Mouse (Mus musculus) intestine, embryonic 15.5 days (tissue): ENCODE measurements around the gene Fam84b. TPM values are rescaled to one million over a fixed set of nuclear protein-coding genes. Genes with fewer than 3 reads are reported as not detected.

Experiments
- ATAC-seq: fragments of 200-750 bp; cut with Nextera tagmentation; 2 replicates; pipeline ENCODE4 v1.8.0; 2017; ENCODE audit warnings: moderate TSS enrichment, moderate library complexity
- H3K27ac ChIP-seq: fragments of 300-500 bp; sonication (generic); 2 replicates; pipeline ENCODE4 v1.5.1; 2015; ENCODE audit warnings: mild to moderate bottlenecking, inconsistent platforms
- H3K27me3 ChIP-seq: fragments of 300-500 bp; sonication (generic); replicated peaks from 2 replicates; pipeline ENCODE4 v1.6.1; 2015; ENCODE audit warnings: inconsistent platforms
- H3K36me3 ChIP-seq: fragments of 300-500 bp; sonication (generic); 2 replicates; pipeline ENCODE4 v1.6.1; 2015; ENCODE audit warnings: inconsistent platforms
- H3K4me1 ChIP-seq: fragments of 300-500 bp; sonication (generic); replicated peaks from 2 replicates; pipeline ENCODE4 v1.6.1; 2015; ENCODE audit warnings: inconsistent platforms
- H3K4me2 ChIP-seq: fragments of 300-500 bp; sonication (generic); replicated peaks from 2 replicates; pipeline ENCODE4 v1.6.1; 2015; ENCODE audit warnings: mild to moderate bottlenecking, inconsistent platforms
- H3K4me3 ChIP-seq: fragments of 300-500 bp; sonication (generic); replicated peaks from 2 replicates; pipeline ENCODE4 v1.5.1; 2015; ENCODE audit warnings: inconsistent platforms
- H3K9ac ChIP-seq: fragments of 300-500 bp; sonication (generic); 2 replicates; pipeline ENCODE4 v1.6.1; 2015; ENCODE audit warnings: inconsistent platforms
- H3K9me3 ChIP-seq: fragments of 300-500 bp; sonication (generic); 2 replicates; pipeline ENCODE4 v1.6.1; 2016; ENCODE audit warnings: inconsistent platforms
- WGBS: fragments of 180-500 bp; shearing (Covaris S2); methylation state at CpG from one replicate; pipeline ENCODE4 v1.1.7; 2015; 5-methylcytosine and 5-hydroxymethylcytosine counted together
- polyA plus RNA-seq: library from polyadenylated mRNA; unstranded; fragments of >200 nt; fragmentation: Nextera tagmentation; extraction: Ambion mirVana; gene quantifications from 2 replicates; pipeline ENCODE4 v1.2.1, GENCODE M21; 2015

Gene Fam84b
- polyA plus RNA-seq, result 39.5 and 41.0 TPM in 2 replicates

DNA sequence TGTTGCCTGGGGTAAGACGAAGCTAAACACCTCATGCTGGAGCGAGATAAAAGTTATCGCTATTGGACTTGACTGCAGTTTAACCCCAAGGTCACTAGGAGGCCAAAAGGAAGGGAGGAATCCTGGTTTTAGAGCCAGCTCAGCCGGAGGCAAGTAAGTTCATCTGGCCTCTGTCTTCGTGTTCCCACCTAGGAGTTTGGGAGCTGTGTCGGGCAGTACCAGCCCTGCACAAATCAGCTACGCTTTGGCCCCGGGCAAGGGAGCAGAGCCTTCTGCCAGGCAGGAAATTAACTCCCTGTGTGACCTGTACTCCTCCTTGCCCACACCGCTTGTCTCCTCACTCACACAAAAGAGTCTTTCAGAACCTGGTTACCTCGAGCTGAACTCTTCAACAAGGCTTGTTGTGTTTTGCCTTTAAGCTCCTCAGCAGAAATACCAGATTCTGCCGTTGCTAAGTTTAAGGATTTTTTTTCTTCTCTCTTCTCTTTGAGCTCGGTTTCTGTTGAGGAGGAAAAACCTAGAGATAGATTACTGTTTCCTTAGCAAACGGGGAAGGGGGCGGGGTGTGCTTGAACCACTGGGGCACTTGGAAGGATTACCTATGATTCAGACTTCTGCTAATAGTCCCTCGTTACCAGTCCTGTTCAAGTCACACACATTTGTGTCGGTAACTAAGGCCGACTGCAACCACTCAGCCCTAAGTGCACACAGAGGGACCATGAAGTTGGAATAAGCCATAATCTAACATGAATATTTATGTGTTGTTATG, at the start of gene Fam84b:
TSS of gene Fam84b (minus strand) at position 548 of the 769 bp plus-strand sequence.
- no peak within 1 kb of the TSS for H3K27ac ChIP-seq
- peaks cover 5% of the 10 kb centered on the region; the same call in 1 of the 2 replicates for H3K4me1 ChIP-seq
- peak; percentile 79 for ATAC-seq
- peak within 1 kb of the TSS; percentile 37 for H3K4me2 ChIP-seq
- 20% methylated on average over 17 of the region's 17 CpGs for WGBS
- H3K9ac ChIP-seq, result no peak within 1 kb of the TSS
- no peaks in the 10 kb centered on the region for H3K9me3 ChIP-seq
- H3K36me3 ChIP-seq, result no peaks in the 10 kb centered on the region
- no peaks in the 10 kb centered on the region for H3K27me3 ChIP-seq
- no peak within 1 kb of the TSS for H3K4me3 ChIP-seq

DNA sequence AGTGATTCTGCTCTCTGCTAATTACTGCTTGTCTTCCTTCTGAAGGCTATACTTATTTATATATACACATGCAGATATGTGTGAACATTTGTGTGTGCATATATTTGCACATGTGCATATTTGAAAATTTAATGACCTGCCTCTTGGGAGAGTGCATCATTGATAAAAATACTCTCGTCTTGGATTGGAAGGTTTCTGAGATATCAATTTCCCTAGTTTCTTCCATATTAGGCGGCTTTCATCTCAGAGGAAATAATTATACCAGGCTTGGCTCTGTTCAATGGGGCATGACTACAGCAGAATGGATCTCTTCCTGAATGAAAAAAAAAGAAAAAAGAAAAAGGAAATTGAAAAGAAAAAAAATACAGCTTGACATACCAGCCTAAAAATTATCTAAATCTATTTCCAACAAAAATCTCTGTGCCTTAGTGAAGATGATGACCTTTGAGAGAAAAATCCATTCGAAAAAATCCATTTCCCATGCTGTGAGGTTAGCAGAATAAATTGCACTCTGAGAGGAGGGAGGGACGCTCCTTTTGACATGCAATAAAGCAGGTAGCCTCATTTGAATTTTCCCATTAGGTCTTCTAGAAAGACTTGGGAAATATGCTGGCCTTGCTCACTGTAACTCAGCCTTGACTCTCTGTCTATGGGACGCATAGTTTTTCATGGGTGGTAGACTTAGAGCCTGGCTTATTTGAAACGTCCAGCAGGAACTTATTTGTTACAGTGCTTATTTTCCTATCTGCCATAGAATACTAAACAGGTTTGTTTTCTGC, 44.8 kb upstream of the Fam84b start:
- Histone ChIP-seq H3K9ac (no peak overlapping the region), H3K27me3 (no peaks in the 10 kb centered on the region), H3K9me3 (no peaks in the 10 kb centered on the region), H3K36me3 (no peaks in the 10 kb centered on the region), H3K4me2 (no peak overlapping the region), H3K4me3 (no peak overlapping the region), H3K4me1 (no peaks in the 10 kb centered on the region), H3K27ac (no peak overlapping the region)
- 66% methylated on average over 6 of the region's 6 CpGs for WGBS
- ATAC-seq, result no peak

DNA sequence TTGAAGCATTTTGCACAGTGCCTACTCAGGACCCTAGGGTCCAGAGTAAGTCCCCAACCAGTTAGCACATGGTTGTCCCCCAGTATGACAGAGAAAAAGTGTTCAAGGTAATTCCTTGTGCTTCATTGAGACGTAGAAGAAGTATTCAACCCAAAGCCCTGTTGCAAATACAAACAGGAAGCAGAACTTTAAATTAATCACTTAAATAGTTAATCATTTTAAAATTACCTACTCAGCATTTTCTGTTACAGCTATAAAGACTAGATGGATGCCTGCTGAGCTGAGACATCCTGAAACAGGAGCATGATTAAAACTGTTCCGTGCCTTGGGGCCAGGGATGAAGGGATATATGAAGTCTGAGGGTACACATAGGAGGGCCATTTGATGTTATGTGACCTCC, 42.5 kb upstream of the Fam84b start:
- H3K36me3 ChIP-seq, result no peaks in the 10 kb centered on the region
- WGBS, result 83% methylated on average over 2 of the region's 2 CpGs
- ATAC-seq, result no peak

DNA sequence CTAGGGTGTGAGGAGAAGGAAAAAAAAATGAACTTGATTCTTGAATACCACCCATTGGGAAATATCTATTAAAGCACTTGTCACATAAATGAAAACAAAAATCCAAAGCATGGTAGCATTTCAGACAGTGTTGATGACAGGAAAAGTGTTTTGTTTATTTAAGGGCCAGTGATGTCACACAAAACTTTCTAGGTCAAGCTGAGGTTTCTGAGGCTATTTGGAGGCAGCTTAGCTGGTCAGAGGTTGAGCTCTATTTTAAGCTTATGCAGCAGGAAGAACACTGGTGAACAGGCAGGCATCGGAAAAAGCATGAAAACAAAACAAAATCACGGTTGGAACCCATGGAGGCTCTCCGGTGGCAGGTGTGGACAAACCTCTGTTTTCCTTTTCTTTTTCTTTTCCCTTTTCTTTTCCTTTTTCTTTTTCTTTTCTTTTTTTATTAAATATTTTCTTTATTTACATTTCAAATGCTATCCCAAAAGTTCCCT, 39.4 kb upstream of the Fam84b start:
- H3K4me1 ChIP-seq, result no peaks in the 10 kb centered on the region
- H3K4me3 ChIP-seq, result no peak overlapping the region
- no peak overlapping the region for H3K9ac ChIP-seq
- 48% methylated on average over 3 of the region's 3 CpGs for WGBS
- no peaks in the 10 kb centered on the region for H3K9me3 ChIP-seq
- no peak overlapping the region for H3K27ac ChIP-seq
- H3K27me3 ChIP-seq, result no peaks in the 10 kb centered on the region
- no peak for ATAC-seq
- no peak overlapping the region for H3K4me2 ChIP-seq
- no peaks in the 10 kb centered on the region for H3K36me3 ChIP-seq

More for the DNA sequence above, 42.5 kb upstream of the Fam84b start:
- Histone ChIP-seq H3K4me2 (no peak overlapping the region), H3K9me3 (no peaks in the 10 kb centered on the region), H3K4me1 (no peaks in the 10 kb centered on the region), H3K4me3 (no peak overlapping the region), H3K27me3 (no peaks in the 10 kb centered on the region), H3K9ac (no peak overlapping the region), H3K27ac (no peak overlapping the region)

GRCm38 (mm10) chr15:60888724-60889123, 35.1 kb upstream of the Fam84b start:
- Histone ChIP-seq H3K9ac (no peak overlapping the region), H3K27ac (no peak overlapping the region), H3K4me1 (no peaks in the 10 kb centered on the region), H3K4me2 (no peak overlapping the region), H3K27me3 (no peaks in the 10 kb centered on the region), H3K9me3 (no peaks in the 10 kb centered on the region), H3K4me3 (no peak overlapping the region), H3K36me3 (no peaks in the 10 kb centered on the region)
- peak; percentile 70; the same call in 1 of the 2 replicates for ATAC-seq
- 67% methylated on average over 2 of the region's 2 CpGs for WGBS

GRCm38 (mm10) chr15:60875721-60876120, 22.1 kb upstream of the Fam84b start:
- Histone ChIP-seq H3K36me3 (no peaks in the 10 kb centered on the region), H3K4me3 (no peak overlapping the region), H3K27ac (no peak overlapping the region), H3K9ac (no peak overlapping the region), H3K4me2 (no peak overlapping the region), H3K4me1 (no peaks in the 10 kb centered on the region), H3K9me3 (no peaks in the 10 kb centered on the region), H3K27me3 (no peaks in the 10 kb centered on the region)
- 83% methylated on average over 6 of the region's 6 CpGs for WGBS
- ATAC-seq, result no peak

DNA sequence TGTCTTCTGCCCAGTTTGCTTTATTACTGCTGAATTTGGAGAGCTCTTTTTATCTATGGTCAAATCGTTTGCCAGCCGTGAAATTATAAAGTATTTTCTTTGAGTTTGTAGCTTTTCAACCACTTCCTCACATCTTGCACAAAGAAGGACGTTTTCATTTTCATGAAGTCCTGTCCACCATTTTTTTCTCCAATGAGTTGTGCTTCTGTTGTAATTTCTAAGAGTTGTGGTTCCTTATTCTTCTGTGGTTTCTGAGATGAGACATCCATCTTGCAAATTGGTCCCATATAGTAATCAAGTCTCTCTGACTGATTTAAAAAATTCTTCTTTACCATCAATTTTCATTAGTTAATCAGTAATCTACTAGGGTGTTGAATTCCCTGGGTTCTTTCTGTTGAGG, 8.8 kb upstream of the Fam84b start:
- Histone ChIP-seq H3K4me1 (no peaks in the 10 kb centered on the region), H3K9ac (no peak overlapping the region), H3K4me2 (no peak overlapping the region), H3K27ac (no peak overlapping the region), H3K27me3 (no peaks in the 10 kb centered on the region), H3K9me3 (no peaks in the 10 kb centered on the region), H3K4me3 (no peak overlapping the region), H3K36me3 (no peaks in the 10 kb centered on the region)
- 85% methylated on average over 3 of the region's 3 CpGs for WGBS
- ATAC-seq, result no peak

GRCm38 (mm10) chr15:60855112-60855511, 1.5 kb upstream of the Fam84b start:
- ATAC-seq, result no peak
- Histone ChIP-seq H3K9ac (no peak overlapping the region), H3K9me3 (no peaks in the 10 kb centered on the region), H3K27me3 (no peaks in the 10 kb centered on the region), H3K27ac (no peak overlapping the region), H3K4me1 (peaks cover 5% of the 10 kb centered on the region; the same call in 1 of the 2 replicates), H3K36me3 (no peaks in the 10 kb centered on the region), H3K4me2 (no peak overlapping the region), H3K4me3 (no peak overlapping the region)
- 68% methylated on average over 1 of the region's 1 CpGs for WGBS

DNA sequence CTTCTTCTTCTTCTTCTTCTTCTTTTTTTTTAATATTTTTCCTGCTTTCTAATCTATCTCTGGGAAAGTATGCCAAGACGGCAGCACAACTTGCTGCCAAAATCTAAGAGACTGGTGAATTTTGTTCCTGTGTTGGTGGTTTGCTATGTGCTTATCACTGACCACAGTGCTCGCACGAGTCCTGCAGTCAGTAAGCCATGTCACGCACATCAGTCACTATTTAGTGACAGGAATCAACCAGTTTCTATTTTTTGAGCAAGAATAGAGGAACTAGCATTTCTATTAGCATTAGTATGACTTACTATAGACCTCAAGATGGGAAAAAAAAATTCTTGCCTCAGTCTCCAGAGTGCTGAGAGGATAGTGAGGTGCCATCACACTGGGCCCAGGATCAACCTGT, 573 bp upstream of the Fam84b start:
- peaks cover 5% of the 10 kb centered on the region; the same call in 1 of the 2 replicates for H3K4me1 ChIP-seq
- no peak overlapping the region for H3K27ac ChIP-seq
- H3K9ac ChIP-seq, result no peak overlapping the region
- H3K9me3 ChIP-seq, result no peaks in the 10 kb centered on the region
- H3K36me3 ChIP-seq, result no peaks in the 10 kb centered on the region
- no peaks in the 10 kb centered on the region for H3K27me3 ChIP-seq
- 86% methylated on average over 4 of the region's 4 CpGs for WGBS
- H3K4me3 ChIP-seq, result no peak overlapping the region
- no peak for ATAC-seq
- no peak overlapping the region for H3K4me2 ChIP-seq

GRCm38 (mm10) chr15:60848630-60849029, 4.9 kb downstream of the Fam84b start:
- WGBS, result 69% methylated on average over 3 of the region's 3 CpGs
- Histone ChIP-seq H3K36me3 (no peaks in the 10 kb centered on the region), H3K4me2 (no peak overlapping the region), H3K27ac (no peak overlapping the region), H3K4me3 (no peak overlapping the region), H3K9me3 (no peaks in the 10 kb centered on the region), H3K9ac (no peak overlapping the region), H3K4me1 (peaks cover 5% of the 10 kb centered on the region; the same call in 1 of the 2 replicates), H3K27me3 (no peaks in the 10 kb centered on the region)
- ATAC-seq, result no peak

- Histone ChIP-seq H3K36me3 (no peaks in the 10 kb centered on the region), H3K4me1 (no peaks in the 10 kb centered on the region), H3K4me2 (no peak overlapping the region), H3K27ac (no peak overlapping the region), H3K27me3 (no peaks in the 10 kb centered on the region), H3K4me3 (no peak overlapping the region), H3K9me3 (no peaks in the 10 kb centered on the region), H3K9ac (no peak overlapping the region)
- no peak for ATAC-seq
- WGBS, result 42% methylated on average over 6 of the region's 6 CpGs
These were observed 7.3 kb downstream of the Fam84b start for GRCm38 (mm10) chr15:60846291-60846690.

DNA sequence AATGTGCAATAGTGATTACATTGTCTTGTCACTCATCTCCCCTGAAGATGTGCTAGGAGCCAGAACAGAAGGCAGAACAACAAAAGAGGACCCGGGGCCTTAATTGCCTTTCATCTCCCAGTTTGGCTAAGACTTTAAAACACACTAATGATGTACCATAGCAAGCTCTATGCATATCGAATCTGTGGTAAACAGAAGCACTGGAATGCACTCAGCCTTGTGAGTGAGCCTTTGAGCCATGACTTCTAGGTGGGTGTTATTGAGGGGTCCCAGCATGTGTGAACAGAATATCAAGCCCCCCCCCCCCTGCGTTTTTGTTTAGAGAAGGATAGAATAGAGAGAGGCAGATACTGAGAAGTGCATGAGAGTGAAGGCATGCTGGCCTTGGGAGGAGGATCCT, 7.7 kb downstream of the Fam84b start:
- no peak for ATAC-seq

More for the DNA sequence above, 7.7 kb downstream of the Fam84b start:
- H3K9me3 ChIP-seq, result no peaks in the 10 kb centered on the region
- WGBS, result 27% methylated on average over 3 of the region's 3 CpGs
- H3K4me2 ChIP-seq, result no peak overlapping the region
- H3K27me3 ChIP-seq, result no peaks in the 10 kb centered on the region
- H3K4me3 ChIP-seq, result no peak overlapping the region
- no peaks in the 10 kb centered on the region for H3K36me3 ChIP-seq
- no peak overlapping the region for H3K27ac ChIP-seq
- no peak overlapping the region for H3K9ac ChIP-seq
- no peaks in the 10 kb centered on the region for H3K4me1 ChIP-seq
